Mouse (Mus musculus) lung, adult 2 months (tissue): ENCODE measurements around the gene Cspg4. TPM values are rescaled to one million over a fixed set of nuclear protein-coding genes. Genes with fewer than 3 reads are reported as not detected.

Experiments used
- DNase-seq: peaks from one replicate; pipeline ENCODE4 v3.0.0; 2022
- H3K4me1 ChIP-seq: fragments of 200-500 bp; 2 replicates; pipeline ENCODE4 v1.6.1; 2011; ENCODE audit warnings: low read length; ENCODE audit not compliant: control insufficient read depth, insufficient read depth
- H3K4me3 ChIP-seq: fragments of 200-500 bp; replicated peaks from 2 replicates; pipeline ENCODE3; 2011; ENCODE audit warnings: low read depth, mild to moderate bottlenecking, control low read depth, low read length; ENCODE audit errors: extremely low read depth
- CTCF ChIP-seq: fragments of 200-500 bp; IDR thresholded peaks from 2 replicates; pipeline ENCODE4 v1.5.1; 2011; ENCODE audit warnings: mild to moderate bottlenecking, low read length, control low read depth; ENCODE audit not compliant: insufficient read depth
- POLR2A ChIP-seq: fragments of 200-500 bp; IDR thresholded peaks from 2 replicates; pipeline ENCODE4 v1.6.1; 2011; ENCODE audit warnings: low read depth, mild to moderate bottlenecking, control low read depth, low read length, borderline replicate concordance; ENCODE audit errors: extremely low read depth
- WGBS: fragments of 180-500 bp; shearing (Covaris S2); methylation state at CpG from one replicate; pipeline ENCODE4 v1.1.7; 2018; 5-methylcytosine and 5-hydroxymethylcytosine counted together
- polyA plus RNA-seq: library from polyadenylated mRNA; depleted of rRNA; stranded (reverse); fragments of >200 nt; gene quantifications from 2 replicates; pipeline ENCODE4 v1.2.3, GENCODE M21; 2012

The Cspg4 gene
- polyA plus RNA-seq, 1 experiment = 21.2 TPM

- H3K4me3 ChIP-seq = no peak overlapping the region
- TF ChIP-seq CTCF (no peak), POLR2A (no peak)
- no peak for DNase-seq
- 93% methylated on average over 13 of the region's 13 CpGs for WGBS
- peaks cover 7% of the 10 kb centered on the region for H3K4me1 ChIP-seq
Measured at GRCm38 (mm10) chr9:56918466-56918865, 53.6 kb downstream of the Cspg4 start.

GRCm38 (mm10) chr9:56922746-56923145, 57.9 kb downstream of the Cspg4 start:
- TF ChIP-seq CTCF = no peak

GRCm38 (mm10) chr9:56923841-56924650, 59.2 kb downstream of the Cspg4 start:
- DNase-seq = no peak
- 39% methylated on average over 8 of the region's 8 CpGs for WGBS
- H3K4me3 ChIP-seq = peak overlapping the region; percentile 51
- peaks cover 37% of the 10 kb centered on the region for H3K4me1 ChIP-seq
- TF ChIP-seq CTCF (no peak), POLR2A (no peak)

More at GRCm38 (mm10) chr9:56922746-56923145, 57.9 kb downstream of the Cspg4 start:
- H3K4me3 ChIP-seq = no peak overlapping the region
- WGBS = 67% methylated on average over 4 of the region's 4 CpGs
- no peak for DNase-seq
- H3K4me1 ChIP-seq = peaks cover 35% of the 10 kb centered on the region

GRCm38 (mm10) chr9:56924651-56925027, 59.8 kb downstream of the Cspg4 start:
- WGBS = 5% methylated on average over 7 of the region's 7 CpGs
- TF ChIP-seq CTCF (no peak), POLR2A (peak; percentile 52; the same call in 1 of the 2 replicates)
- peak; percentile 72 for DNase-seq
- Histone ChIP-seq H3K4me1 (peaks cover 37% of the 10 kb centered on the region), H3K4me3 (peak overlapping the region; percentile 51)

GRCm38 (mm10) chr9:56925291-56926024, 60.6 kb downstream of the Cspg4 start:
- 58% methylated on average over 26 of the region's 26 CpGs for WGBS
- H3K4me3 ChIP-seq = peak overlapping the region; percentile 42
- TF ChIP-seq POLR2A (no peak), CTCF (no peak)
- H3K4me1 ChIP-seq = peaks cover 37% of the 10 kb centered on the region
- DNase-seq = no peak

- 89% methylated on average over 10 of the region's 10 CpGs for WGBS
- DNase-seq = no peak
- Histone ChIP-seq H3K4me3 (peak overlapping the region; percentile 16), H3K4me1 (peaks cover 37% of the 10 kb centered on the region)
- TF ChIP-seq CTCF = no peak
- TF ChIP-seq POLR2A = no peak
Measured at GRCm38 (mm10) chr9:56926025-56926360, 61.2 kb downstream of the Cspg4 start.

- no peak for TF ChIP-seq POLR2A
- TF ChIP-seq CTCF = no peak
- Histone ChIP-seq H3K4me3 (peak overlapping the region; percentile 76), H3K4me1 (peaks cover 37% of the 10 kb centered on the region)
- 66% methylated on average over 10 of the region's 10 CpGs for WGBS
- no peak for DNase-seq
Measured at GRCm38 (mm10) chr9:56926387-56926786, 61.6 kb downstream of the Cspg4 start.

- Histone ChIP-seq H3K4me1 (peaks cover 37% of the 10 kb centered on the region), H3K4me3 (peak overlapping the region; percentile 76)
- peak; percentile 67 for DNase-seq
- TF ChIP-seq CTCF = no peak
- TF ChIP-seq POLR2A = peak; percentile 60; the same call in 1 of the 2 replicates
- WGBS = 1% methylated on average over 35 of the region's 35 CpGs
Measured at GRCm38 (mm10) chr9:56927191-56928012, 62.6 kb downstream of the Cspg4 start.
